Mouse (Mus musculus) E14TG2a.4 (cell line): ENCODE measurements at regions not wholly inside any gene's neighbourhood (a gene's known extent, or its start where the extent isn't known, plus 50 kb on each side); places are given as distances from the start of the nearest gene placed in this dataset.

Experiments
- CTCF ChIP-seq: conservative IDR thresholded peaks from 2 replicates; pipeline ENCODE4 v1.5.1; 2014; ENCODE audit warnings: low read length
- NANOG ChIP-seq: IDR thresholded peaks from 2 replicates; pipeline ENCODE4 v1.6.1; 2014; ENCODE audit warnings: borderline replicate concordance, low read length, mixed read lengths
- POU5F1 ChIP-seq: IDR thresholded peaks from 2 replicates; pipeline ENCODE4 v1.6.1; 2014; ENCODE audit warnings: low read length, borderline replicate concordance

DNA sequence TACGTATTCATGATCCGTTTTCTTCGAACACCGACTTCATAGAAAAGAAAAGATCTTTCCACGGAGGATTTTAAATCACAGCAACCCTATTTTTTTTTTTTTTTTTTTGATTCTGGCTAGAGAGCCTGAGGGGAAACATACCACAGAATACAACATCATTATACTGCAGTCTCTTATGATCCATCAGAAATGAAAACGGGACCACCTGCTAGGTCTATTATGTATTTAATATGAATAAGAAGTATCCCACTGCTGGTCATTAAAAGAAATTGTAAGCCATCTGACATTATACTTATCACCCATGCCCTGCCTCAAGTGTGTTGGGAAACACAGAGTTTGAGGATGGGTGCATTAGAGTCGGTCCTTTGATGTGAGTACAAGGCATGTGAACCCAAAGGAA is 130.7 kb upstream of the D16Ertd472e start:
- no peak for TF ChIP-seq CTCF
- TF ChIP-seq POU5F1: no peak
- TF ChIP-seq NANOG: no peak
